Mouse (Mus musculus) forebrain, embryonic 11.5 days (tissue): ENCODE results near the gene Smug1. TPM values are rescaled to one million over a fixed set of nuclear protein-coding genes. Genes with fewer than 3 reads are reported as not detected.

Experiments
- ATAC-seq: fragments of 200-750 bp; cut with Nextera tagmentation; replicated peaks from 2 replicates; pipeline ENCODE4 v1.8.0; 2017; ENCODE audit warnings: moderate TSS enrichment; ENCODE audit not compliant: low FRiP score
- DNase-seq: peaks from one replicate; pipeline ENCODE4 v3.0.0-alpha.2; 2017; ENCODE audit warnings: low spot score
- H3K27ac ChIP-seq: fragments of 300-500 bp; sonication (generic); 2 replicates; pipeline ENCODE4 v1.5.1; 2014; ENCODE audit warnings: low read depth, low read length
- H3K27me3 ChIP-seq: fragments of 300-500 bp; sonication (generic); 2 replicates; pipeline ENCODE4 v1.6.1; 2014; ENCODE audit warnings: mild to moderate bottlenecking, low read length, mixed read lengths; ENCODE audit not compliant: control insufficient read depth, insufficient read depth
- H3K36me3 ChIP-seq: fragments of 300-500 bp; sonication (generic); 2 replicates; pipeline ENCODE4 v1.6.1; 2014; ENCODE audit warnings: mild to moderate bottlenecking, low read length, moderate library complexity, mixed read lengths; ENCODE audit not compliant: control insufficient read depth, insufficient read depth
- H3K4me1 ChIP-seq: fragments of 300-500 bp; sonication (generic); replicated peaks from 2 replicates; pipeline ENCODE4 v1.6.1; 2014; ENCODE audit warnings: low read length, mixed read lengths; ENCODE audit not compliant: control insufficient read depth, insufficient read depth
- H3K4me2 ChIP-seq: fragments of 300-500 bp; sonication (generic); 2 replicates; pipeline ENCODE4 v1.6.1; 2014; ENCODE audit warnings: low read depth, mild to moderate bottlenecking, low read length, moderate library complexity, mixed read lengths; ENCODE audit not compliant: severe bottlenecking
- H3K4me3 ChIP-seq: fragments of 300-500 bp; sonication (generic); 2 replicates; pipeline ENCODE4 v1.5.1; 2014; ENCODE audit warnings: low read depth, low read length
- H3K9ac ChIP-seq: fragments of 300-500 bp; sonication (generic); 2 replicates; pipeline ENCODE4 v1.6.1; 2014; ENCODE audit warnings: low read length
- H3K9me3 ChIP-seq: fragments of 300-500 bp; sonication (generic); 2 replicates; pipeline ENCODE4 v1.6.1; 2016; ENCODE audit warnings: low read length, mixed read lengths; ENCODE audit not compliant: control insufficient read depth
- whole genome bisulfite sequencing: fragments of 180-500 bp; shearing (Covaris S2); extraction: QIAGEN DNeasy Blood & Tissue Kit; methylation state at CpG from one replicate; pipeline ENCODE4 v1.1.7; 2014; 5-methylcytosine and 5-hydroxymethylcytosine counted together
- polyA plus RNA-seq: library from polyadenylated mRNA; unstranded; fragments of >200 nt; fragmentation: Nextera tagmentation; extraction: Ambion mirVana; gene quantifications from 2 replicates; pipeline ENCODE4 v1.2.1, GENCODE M21; 2014

Gene Smug1
- polyA plus RNA-seq, 1 experiment from 2014 or later = 20.5 TPM

DNA sequence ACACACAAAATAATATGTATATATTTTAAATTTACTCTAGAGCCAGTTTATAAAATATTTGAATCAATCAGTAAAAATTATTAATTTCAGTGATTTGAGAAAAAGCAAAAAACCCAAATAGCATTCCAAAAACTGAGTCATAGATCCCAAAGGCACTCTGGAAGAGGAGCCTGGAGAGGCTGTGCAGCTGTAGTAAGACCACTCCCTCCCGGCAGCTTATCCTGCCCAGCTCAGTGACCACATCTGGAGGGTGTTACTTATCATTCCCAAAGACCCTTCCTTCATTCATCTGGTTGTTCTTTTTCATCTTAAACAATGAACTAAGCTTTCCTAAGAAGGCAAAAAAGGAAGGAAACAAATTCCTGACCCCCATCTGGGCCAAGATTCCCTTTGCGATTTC, 54.6 kb downstream of the Smug1 start:
- Histone ChIP-seq H3K27me3 (peaks cover 32% of the 10 kb centered on the region), H3K9me3 (no peaks in the 10 kb centered on the region), H3K4me2 (no peak overlapping the region), H3K27ac (no peak overlapping the region), H3K4me3 (no peak overlapping the region), H3K36me3 (no peaks in the 10 kb centered on the region), H3K4me1 (peaks cover 4% of the 10 kb centered on the region; the same call in 1 of the 2 replicates), H3K9ac (no peak overlapping the region)
- ATAC-seq = no peak
- DNase-seq = no peak
- 53% methylated on average over 2 of the region's 2 CpGs for WGBS

DNA sequence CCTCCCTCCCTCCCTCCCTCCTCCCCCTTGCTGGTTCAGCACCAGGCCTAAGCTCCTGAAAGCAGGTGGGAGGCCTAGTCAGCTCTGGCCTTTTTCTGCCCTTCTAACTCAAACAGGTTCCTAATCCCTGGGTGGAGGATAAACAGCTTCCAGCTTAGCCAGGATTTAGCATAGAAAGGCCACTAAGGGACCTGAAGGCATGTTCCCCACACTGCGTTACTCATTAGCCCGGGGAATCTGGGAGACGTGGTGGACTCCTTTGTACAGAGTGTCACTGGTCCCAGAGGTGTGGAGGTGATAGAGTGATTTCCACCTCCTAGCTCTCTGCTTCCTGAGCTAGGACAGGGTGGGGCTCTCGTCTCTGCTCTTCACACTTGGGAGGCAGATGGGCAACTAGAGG, 57.0 kb downstream of the Smug1 start:
- H3K27ac ChIP-seq = no peak overlapping the region
- ATAC-seq (no peak), DNase-seq (no peak)
- H3K9me3 ChIP-seq = no peaks in the 10 kb centered on the region
- no peak overlapping the region for H3K4me3 ChIP-seq
- no peaks in the 10 kb centered on the region for H3K36me3 ChIP-seq
- 8% methylated on average over 4 of the region's 4 CpGs for WGBS
- no peak overlapping the region for H3K4me2 ChIP-seq
- no peaks in the 10 kb centered on the region; the same call in 1 of the 2 replicates for H3K4me1 ChIP-seq
- no peak overlapping the region for H3K9ac ChIP-seq
- H3K27me3 ChIP-seq = peaks cover 21% of the 10 kb centered on the region

DNA sequence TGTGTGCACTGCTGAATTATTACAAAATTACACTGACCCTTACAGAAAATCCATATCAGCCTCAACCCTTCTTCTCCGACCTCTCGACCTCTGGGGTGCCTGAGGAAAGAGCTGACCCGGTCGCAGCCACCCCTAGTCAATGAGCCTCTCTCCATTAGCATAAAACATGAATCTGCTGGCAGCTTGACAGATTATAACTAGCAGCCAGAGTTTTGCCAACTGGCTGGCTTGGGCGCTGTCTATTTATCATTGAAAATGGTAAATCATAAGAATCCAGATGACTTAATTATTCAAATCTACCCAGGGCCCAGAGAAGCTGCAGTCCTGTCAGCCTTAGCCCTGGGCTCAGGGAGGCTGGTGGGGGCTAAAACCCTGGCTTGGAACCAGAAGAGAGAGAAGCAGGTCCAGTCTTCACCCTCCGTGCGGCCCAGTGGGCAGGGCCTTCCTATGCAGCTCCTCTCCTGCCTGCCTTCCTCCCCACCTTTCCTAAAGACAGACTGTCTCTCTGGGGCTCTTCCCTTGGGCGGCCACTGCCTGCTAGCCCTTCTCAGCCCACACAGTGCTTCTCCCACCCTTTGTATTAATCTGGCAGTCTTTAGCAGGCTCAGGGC, 58.7 kb downstream of the Smug1 start:
- no peaks in the 10 kb centered on the region; the same call in 1 of the 2 replicates for H3K4me1 ChIP-seq
- DNase-seq = no peak
- no peaks in the 10 kb centered on the region for H3K36me3 ChIP-seq
- no peaks in the 10 kb centered on the region for H3K9me3 ChIP-seq
- H3K27me3 ChIP-seq = peaks cover 30% of the 10 kb centered on the region
- H3K4me3 ChIP-seq = no peak overlapping the region
- H3K27ac ChIP-seq = no peak overlapping the region
- ATAC-seq = no peak
- H3K4me2 ChIP-seq = no peak overlapping the region
- 52% methylated on average over 8 of the region's 8 CpGs for WGBS
- H3K9ac ChIP-seq = no peak overlapping the region

DNA sequence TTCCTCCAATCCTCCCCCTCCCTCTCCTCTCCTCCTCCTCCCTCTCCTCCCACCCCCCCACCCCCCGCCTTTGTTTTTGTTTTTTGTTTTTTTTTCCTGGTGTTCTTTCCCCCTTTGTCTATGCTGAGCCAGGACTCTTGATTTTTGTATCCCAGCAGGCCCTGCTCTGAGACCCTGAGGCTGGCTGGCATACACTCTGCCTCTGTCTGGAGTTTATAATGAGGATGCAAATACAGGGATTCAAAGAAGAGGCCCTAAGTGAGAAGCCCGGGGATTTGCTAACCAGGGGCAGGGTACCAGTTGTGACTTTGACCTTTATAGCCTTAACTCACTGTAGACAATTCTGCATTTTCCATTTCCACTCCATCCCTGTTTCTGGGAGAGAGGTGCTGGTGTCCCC, 60.7 kb downstream of the Smug1 start:
- no peak overlapping the region for H3K4me3 ChIP-seq
- H3K9me3 ChIP-seq = no peaks in the 10 kb centered on the region
- peaks cover 46% of the 10 kb centered on the region for H3K27me3 ChIP-seq
- H3K27ac ChIP-seq = no peak overlapping the region
- no peak overlapping the region for H3K4me2 ChIP-seq
- ATAC-seq = 0 out of 2 replicates have a peak, but pooled peaks have one; percentile 23
- no peak overlapping the region for H3K9ac ChIP-seq
- 0% methylated on average over 2 of the region's 2 CpGs for WGBS
- H3K36me3 ChIP-seq = no peaks in the 10 kb centered on the region
- DNase-seq = peak; percentile 58
- H3K4me1 ChIP-seq = peaks cover 2% of the 10 kb centered on the region; the same call in 1 of the 2 replicates

Other genes with a start within 250 kb of the Smug1 start
- 0.11 TPM in 1 of 2 replicates, not detected in the other for gene Hoxc13, start 246.0 kb downstream of the Smug1 start, polyA plus RNA-seq
- gene Hoxc12, start 230.3 kb downstream of the Smug1 start, polyA plus RNA-seq = not detected in 2 replicates
- gene Hoxc11, start 212.7 kb downstream of the Smug1 start, polyA plus RNA-seq = not detected in 2 replicates
- gene Hoxc10, start 200.3 kb downstream of the Smug1 start, polyA plus RNA-seq = not detected in 2 replicates
- not detected in 2 replicates for gene Hoxc5, start 199.6 kb downstream of the Smug1 start, polyA plus RNA-seq
- gene Hoxc9, start 190.7 kb downstream of the Smug1 start, polyA plus RNA-seq = not detected in 2 replicates
- gene Hoxc8, start 176.5 kb downstream of the Smug1 start, polyA plus RNA-seq = not detected in 2 replicates
- gene Hoxc6, start 168.8 kb downstream of the Smug1 start, polyA plus RNA-seq = not detected in 2 replicates
- gene Hoxc4, start 148.2 kb downstream of the Smug1 start, polyA plus RNA-seq = not detected in 2 replicates
- gene Cbx5, start 72.7 kb upstream of the Smug1 start, polyA plus RNA-seq = 214 and 221 TPM in 2 replicates
- gene Hnrnpa1, start 73.3 kb upstream of the Smug1 start, polyA plus RNA-seq = 1,395 and 1,473 TPM in 2 replicates
- 6.6 and 7.6 TPM in 2 replicates for gene Nfe2, start 91.3 kb upstream of the Smug1 start, polyA plus RNA-seq
- 265 TPM in 2 replicates for gene Copz1, start 105.6 kb upstream of the Smug1 start, polyA plus RNA-seq
- not detected in 2 replicates for gene Gpr84, start 143.5 kb upstream of the Smug1 start, polyA plus RNA-seq
- gene Zfp385a, start 173.0 kb upstream of the Smug1 start, polyA plus RNA-seq = 27.4 and 27.8 TPM in 2 replicates
- 22.0 and 22.4 TPM in 2 replicates for gene Itga5, start 199.7 kb upstream of the Smug1 start, polyA plus RNA-seq